Mouse (Mus musculus): Measurements from ENCODE around the gene Smagp. TPM values are rescaled to one million over a fixed set of nuclear protein-coding genes. Genes with fewer than 3 reads are reported as not detected.

Gene Smagp
- polyA plus RNA-seq, 1 experiment from 2014 or later: 36.6 TPM

GRCm38 (mm10) chr15:100675486-100675885 lies 38.7 kb upstream of the Smagp start:
- Histone ChIP-seq H3K9ac (no peak overlapping the region), H3K4me3 (no peak overlapping the region), H3K4me1 (peaks cover 2% of the 10 kb centered on the region; the same call in 1 of the 2 replicates), H3K27me3 (no peaks in the 10 kb centered on the region), H3K27ac (no peak overlapping the region), H3K36me3 (no peaks in the 10 kb centered on the region), H3K9me3 (no peaks in the 10 kb centered on the region), H3K4me2 (no peak overlapping the region)
- WGBS: 45% methylated on average over 3 of the region's 3 CpGs
- no peak for ATAC-seq (ENCODE audit: insufficient number of reproducible peaks, low FRiP score, low TSS enrichment, low read depth)

GRCm38 (mm10) chr15:100674566-100674965 lies 37.8 kb upstream of the Smagp start:
- Histone ChIP-seq H3K4me1 (peaks cover 2% of the 10 kb centered on the region; the same call in 1 of the 2 replicates), H3K4me3 (no peak overlapping the region), H3K9ac (no peak overlapping the region), H3K36me3 (no peaks in the 10 kb centered on the region), H3K27me3 (no peaks in the 10 kb centered on the region), H3K9me3 (no peaks in the 10 kb centered on the region), H3K27ac (no peak overlapping the region), H3K4me2 (no peak overlapping the region)
- WGBS: 83% methylated on average over 10 of the region's 10 CpGs
- ATAC-seq (ENCODE audit: insufficient number of reproducible peaks, low FRiP score, low TSS enrichment, low read depth): no peak

- H3K27me3 ChIP-seq: no peaks in the 10 kb centered on the region
- no peaks in the 10 kb centered on the region for H3K9me3 ChIP-seq
- 47% methylated on average over 12 of the region's 12 CpGs for WGBS
- no peak overlapping the region for H3K4me2 ChIP-seq
- ATAC-seq (ENCODE audit: insufficient number of reproducible peaks, low FRiP score, low TSS enrichment, low read depth): no peak
- no peak overlapping the region for H3K9ac ChIP-seq
- H3K4me3 ChIP-seq: no peak overlapping the region
- no peaks in the 10 kb centered on the region for H3K36me3 ChIP-seq
- H3K27ac ChIP-seq: no peak overlapping the region
- H3K4me1 ChIP-seq: peaks cover 2% of the 10 kb centered on the region; the same call in 1 of the 2 replicates
Observed at GRCm38 (mm10) chr15:100673585-100674391, 37.0 kb upstream of the Smagp start.

- WGBS: 74% methylated on average over 5 of the region's 5 CpGs
- Histone ChIP-seq H3K4me1 (peaks cover 6% of the 10 kb centered on the region; the same call in 1 of the 2 replicates), H3K9me3 (no peaks in the 10 kb centered on the region), H3K4me3 (no peak overlapping the region), H3K27me3 (0 out of 2 replicates have a peak, but pooled peaks cover 4% of the 10 kb centered on the region), H3K9ac (no peak overlapping the region), H3K27ac (no peak overlapping the region), H3K4me2 (no peak overlapping the region), H3K36me3 (no peaks in the 10 kb centered on the region)
- no peak for ATAC-seq (ENCODE audit: insufficient number of reproducible peaks, low FRiP score, low TSS enrichment, low read depth)
Observed at GRCm38 (mm10) chr15:100670833-100671232, 34.1 kb upstream of the Smagp start.

- 83% methylated on average over 8 of the region's 8 CpGs for WGBS
- H3K27me3 ChIP-seq: 0 out of 2 replicates have a peak, but pooled peaks cover 4% of the 10 kb centered on the region
- H3K9me3 ChIP-seq: no peaks in the 10 kb centered on the region
- H3K36me3 ChIP-seq: no peaks in the 10 kb centered on the region
- no peak overlapping the region for H3K9ac ChIP-seq
- no peak overlapping the region for H3K4me3 ChIP-seq
- no peak for ATAC-seq (ENCODE audit: insufficient number of reproducible peaks, low FRiP score, low TSS enrichment, low read depth)
- 0 out of 2 replicates have a peak, but pooled peaks cover 4% of the 10 kb centered on the region for H3K4me1 ChIP-seq
- H3K27ac ChIP-seq: no peak overlapping the region
- no peak overlapping the region for H3K4me2 ChIP-seq
Observed at GRCm38 (mm10) chr15:100670004-100670403, 33.3 kb upstream of the Smagp start.

GRCm38 (mm10) chr15:100669337-100669736 lies 32.6 kb upstream of the Smagp start, which contains the start of gene Bin2:
Gene Bin2 (minus strand): TSS chr15:100669553.
- H3K4me3 ChIP-seq: no peak within 1 kb of the TSS
- H3K4me2 ChIP-seq: no peak within 1 kb of the TSS
- no peak within 1 kb of the TSS for H3K9ac ChIP-seq
- H3K27ac ChIP-seq: no peak within 1 kb of the TSS
- H3K27me3 ChIP-seq: 0 out of 2 replicates have a peak, but pooled peaks cover 4% of the 10 kb centered on the region
- 0 out of 2 replicates have a peak, but pooled peaks cover 4% of the 10 kb centered on the region for H3K4me1 ChIP-seq
- H3K9me3 ChIP-seq: no peaks in the 10 kb centered on the region
- no peak for ATAC-seq (ENCODE audit: insufficient number of reproducible peaks, low FRiP score, low TSS enrichment, low read depth)
- H3K36me3 ChIP-seq: no peaks in the 10 kb centered on the region
- 87% methylated on average over 20 of the region's 20 CpGs for WGBS

- Histone ChIP-seq H3K4me2 (no peak overlapping the region), H3K4me3 (no peak overlapping the region), H3K9me3 (no peaks in the 10 kb centered on the region), H3K4me1 (0 out of 2 replicates have a peak, but pooled peaks cover 4% of the 10 kb centered on the region), H3K9ac (no peak overlapping the region), H3K36me3 (no peaks in the 10 kb centered on the region), H3K27me3 (0 out of 2 replicates have a peak, but pooled peaks cover 4% of the 10 kb centered on the region), H3K27ac (no peak overlapping the region)
- 73% methylated on average over 5 of the region's 5 CpGs for WGBS
- no peak for ATAC-seq (ENCODE audit: insufficient number of reproducible peaks, low FRiP score, low TSS enrichment, low read depth)
Observed at GRCm38 (mm10) chr15:100667871-100668545, 31.3 kb upstream of the Smagp start.

- Histone ChIP-seq H3K9me3 (no peaks in the 10 kb centered on the region), H3K27ac (no peak overlapping the region), H3K4me3 (no peak overlapping the region), H3K27me3 (0 out of 2 replicates have a peak, but pooled peaks cover 4% of the 10 kb centered on the region), H3K36me3 (no peaks in the 10 kb centered on the region), H3K4me2 (no peak overlapping the region), H3K4me1 (0 out of 2 replicates have a peak, but pooled peaks cover 4% of the 10 kb centered on the region), H3K9ac (no peak overlapping the region)
- 52% methylated on average over 6 of the region's 6 CpGs for WGBS
- ATAC-seq (ENCODE audit: insufficient number of reproducible peaks, low FRiP score, low TSS enrichment, low read depth): no peak
Observed at GRCm38 (mm10) chr15:100667420-100667819, 30.7 kb upstream of the Smagp start.

GRCm38 (mm10) chr15:100666851-100667250 lies 30.1 kb upstream of the Smagp start:
- H3K36me3 ChIP-seq: no peaks in the 10 kb centered on the region
- 23% methylated on average over 12 of the region's 12 CpGs for WGBS
- 0 out of 2 replicates have a peak, but pooled peaks cover 4% of the 10 kb centered on the region for H3K4me1 ChIP-seq
- no peak for ATAC-seq (ENCODE audit: insufficient number of reproducible peaks, low FRiP score, low TSS enrichment, low read depth)
- H3K4me3 ChIP-seq: no peak overlapping the region
- H3K9ac ChIP-seq: no peak overlapping the region
- no peaks in the 10 kb centered on the region for H3K9me3 ChIP-seq
- no peak overlapping the region for H3K27ac ChIP-seq
- no peak overlapping the region for H3K4me2 ChIP-seq
- H3K27me3 ChIP-seq: 0 out of 2 replicates have a peak, but pooled peaks cover 4% of the 10 kb centered on the region

- Histone ChIP-seq H3K4me1 (0 out of 2 replicates have a peak, but pooled peaks cover 4% of the 10 kb centered on the region), H3K27me3 (0 out of 2 replicates have a peak, but pooled peaks cover 4% of the 10 kb centered on the region), H3K9me3 (no peaks in the 10 kb centered on the region), H3K9ac (no peak overlapping the region), H3K4me3 (no peak overlapping the region), H3K27ac (no peak overlapping the region), H3K4me2 (no peak overlapping the region), H3K36me3 (no peaks in the 10 kb centered on the region)
- WGBS: 5% methylated on average over 7 of the region's 7 CpGs
- no peak for ATAC-seq (ENCODE audit: insufficient number of reproducible peaks, low FRiP score, low TSS enrichment, low read depth)
Observed at GRCm38 (mm10) chr15:100666219-100666696, 29.5 kb upstream of the Smagp start.

- ATAC-seq (ENCODE audit: insufficient number of reproducible peaks, low FRiP score, low TSS enrichment, low read depth): no peak
- Histone ChIP-seq H3K4me3 (no peak overlapping the region), H3K9ac (no peak overlapping the region), H3K4me1 (0 out of 2 replicates have a peak, but pooled peaks cover 4% of the 10 kb centered on the region), H3K36me3 (no peaks in the 10 kb centered on the region), H3K27me3 (0 out of 2 replicates have a peak, but pooled peaks cover 4% of the 10 kb centered on the region), H3K9me3 (no peaks in the 10 kb centered on the region), H3K27ac (no peak overlapping the region), H3K4me2 (no peak overlapping the region)
- WGBS: 34% methylated on average over 9 of the region's 9 CpGs
Observed at GRCm38 (mm10) chr15:100665411-100666218, 28.9 kb upstream of the Smagp start.
